Mouse (Mus musculus): ENCODE data around the gene Cds2. TPM values are rescaled to one million over a fixed set of nuclear protein-coding genes. Genes with fewer than 3 reads are reported as not detected.
"Not testable (repeated sequence)": the region's sequence is repeated elsewhere in the genome, so short reads cannot be mapped to it uniquely, and the experiment has no call there.

Gene Cds2
- polyA plus RNA-seq, 1 experiment, result 47.3 TPM

GRCm38 (mm10) chr2:132313568-132313967 lies 50.6 kb downstream of the Cds2 start:
- H3K27ac ChIP-seq (ENCODE audit: insufficient read depth, low read depth, low read length), result no peak overlapping the region
- TF ChIP-seq CTCF (conservative IDR thresholded peaks at IDR 0.05; ENCODE audit: insufficient read depth, insufficient read length, low read depth, low read length) (no peak), POLR2A (IDR thresholded peaks at IDR 0.05; ENCODE audit: low read depth, low read length) (no peak)
- no peaks in the 10 kb centered on the region for H3K4me1 ChIP-seq (ENCODE audit: control insufficient read depth, insufficient read depth, low read length)
- no peak for DNase-seq
- H3K27me3 ChIP-seq (replicated peaks; ENCODE audit: control insufficient read depth, insufficient read depth, low read length), result no peaks in the 10 kb centered on the region
- H3K4me3 ChIP-seq (ENCODE audit: insufficient read depth, low read depth, low read length), result no peak overlapping the region
- H3K36me3 ChIP-seq (ENCODE audit: control insufficient read depth, insufficient read depth, low read length), result no peaks in the 10 kb centered on the region
- 96% methylated on average over 2 of the region's 2 CpGs for WGBS

GRCm38 (mm10) chr2:132314057-132314456 lies 51.1 kb downstream of the Cds2 start:
- H3K36me3 ChIP-seq (ENCODE audit: control insufficient read depth, insufficient read depth, low read length); H3K27ac ChIP-seq (ENCODE audit: insufficient read depth, low read depth, low read length); DNase-seq; H3K4me3 ChIP-seq (ENCODE audit: insufficient read depth, low read depth, low read length); H3K4me1 ChIP-seq (ENCODE audit: control insufficient read depth, insufficient read depth, low read length); H3K27me3 ChIP-seq (replicated peaks; ENCODE audit: control insufficient read depth, insufficient read depth, low read length): not testable (repeated sequence)
- 88% methylated on average over 8 of the region's 8 CpGs for WGBS

- Histone ChIP-seq H3K36me3 (ENCODE audit: control insufficient read depth, insufficient read depth, low read length) (no peaks in the 10 kb centered on the region), H3K4me3 (ENCODE audit: insufficient read depth, low read depth, low read length) (no peak overlapping the region), H3K27me3 (replicated peaks; ENCODE audit: control insufficient read depth, insufficient read depth, low read length) (no peaks in the 10 kb centered on the region), H3K27ac (ENCODE audit: insufficient read depth, low read depth, low read length) (no peak overlapping the region), H3K4me1 (ENCODE audit: control insufficient read depth, insufficient read depth, low read length) (no peaks in the 10 kb centered on the region)
- TF ChIP-seq CTCF (conservative IDR thresholded peaks at IDR 0.05; ENCODE audit: insufficient read depth, insufficient read length, low read depth, low read length), result peak; percentile 97
- no peak for TF ChIP-seq POLR2A (IDR thresholded peaks at IDR 0.05; ENCODE audit: low read depth, low read length)
- WGBS, result 39% methylated on average over 8 of the region's 8 CpGs
- DNase-seq, result peak; percentile 68
Measured at GRCm38 (mm10) chr2:132316041-132316808, 53.3 kb downstream of the Cds2 start.

GRCm38 (mm10) chr2:132317178-132317577 lies 54.2 kb downstream of the Cds2 start:
- 80% methylated on average over 1 of the region's 1 CpGs for WGBS
- Histone ChIP-seq H3K4me1 (ENCODE audit: control insufficient read depth, insufficient read depth, low read length) (no peaks in the 10 kb centered on the region), H3K36me3 (ENCODE audit: control insufficient read depth, insufficient read depth, low read length) (no peaks in the 10 kb centered on the region), H3K27me3 (replicated peaks; ENCODE audit: control insufficient read depth, insufficient read depth, low read length) (no peaks in the 10 kb centered on the region), H3K27ac (ENCODE audit: insufficient read depth, low read depth, low read length) (no peak overlapping the region), H3K4me3 (ENCODE audit: insufficient read depth, low read depth, low read length) (no peak overlapping the region)
- DNase-seq, result no peak
- TF ChIP-seq CTCF (conservative IDR thresholded peaks at IDR 0.05; ENCODE audit: insufficient read depth, insufficient read length, low read depth, low read length) (no peak), POLR2A (IDR thresholded peaks at IDR 0.05; ENCODE audit: low read depth, low read length) (no peak)

GRCm38 (mm10) chr2:132320516-132320915 lies 57.6 kb downstream of the Cds2 start:
- Histone ChIP-seq H3K27me3 (replicated peaks; ENCODE audit: control insufficient read depth, insufficient read depth, low read length) (no peaks in the 10 kb centered on the region), H3K4me1 (ENCODE audit: control insufficient read depth, insufficient read depth, low read length) (no peaks in the 10 kb centered on the region), H3K36me3 (ENCODE audit: control insufficient read depth, insufficient read depth, low read length) (no peaks in the 10 kb centered on the region), H3K4me3 (ENCODE audit: insufficient read depth, low read depth, low read length) (no peak overlapping the region), H3K27ac (ENCODE audit: insufficient read depth, low read depth, low read length) (no peak overlapping the region)
- DNase-seq, result no peak
- WGBS, result 70% methylated on average over 5 of the region's 5 CpGs
- TF ChIP-seq POLR2A (IDR thresholded peaks at IDR 0.05; ENCODE audit: low read depth, low read length), result no peak
- no peak for TF ChIP-seq CTCF (conservative IDR thresholded peaks at IDR 0.05; ENCODE audit: insufficient read depth, insufficient read length, low read depth, low read length)

GRCm38 (mm10) chr2:132323541-132323940 lies 60.6 kb downstream of the Cds2 start:
- Histone ChIP-seq H3K27ac (ENCODE audit: insufficient read depth, low read depth, low read length) (no peak overlapping the region), H3K27me3 (replicated peaks; ENCODE audit: control insufficient read depth, insufficient read depth, low read length) (no peaks in the 10 kb centered on the region), H3K36me3 (ENCODE audit: control insufficient read depth, insufficient read depth, low read length) (no peaks in the 10 kb centered on the region), H3K4me1 (ENCODE audit: control insufficient read depth, insufficient read depth, low read length) (no peaks in the 10 kb centered on the region), H3K4me3 (ENCODE audit: insufficient read depth, low read depth, low read length) (no peak overlapping the region)
- no peak for DNase-seq
- 60% methylated on average over 4 of the region's 4 CpGs for WGBS
- TF ChIP-seq CTCF (conservative IDR thresholded peaks at IDR 0.05; ENCODE audit: insufficient read depth, insufficient read length, low read depth, low read length) (no peak), POLR2A (IDR thresholded peaks at IDR 0.05; ENCODE audit: low read depth, low read length) (no peak)

GRCm38 (mm10) chr2:132337202-132337601 lies 74.3 kb downstream of the Cds2 start:
- no peaks in the 10 kb centered on the region for H3K27me3 ChIP-seq (replicated peaks; ENCODE audit: control insufficient read depth, insufficient read depth, low read length)
- no peaks in the 10 kb centered on the region for H3K36me3 ChIP-seq (ENCODE audit: control insufficient read depth, insufficient read depth, low read length)
- H3K27ac ChIP-seq (ENCODE audit: insufficient read depth, low read depth, low read length), result no peak overlapping the region
- no peak overlapping the region for H3K4me3 ChIP-seq (ENCODE audit: insufficient read depth, low read depth, low read length)
- H3K4me1 ChIP-seq (ENCODE audit: control insufficient read depth, insufficient read depth, low read length), result no peaks in the 10 kb centered on the region
- no peak for DNase-seq
- no peak for TF ChIP-seq POLR2A (IDR thresholded peaks at IDR 0.05; ENCODE audit: low read depth, low read length)
- no peak for TF ChIP-seq CTCF (conservative IDR thresholded peaks at IDR 0.05; ENCODE audit: insufficient read depth, insufficient read length, low read depth, low read length)
- 79% methylated on average over 2 of the region's 2 CpGs for WGBS
